Mouse (Mus musculus): Measurements from ENCODE around the gene Vmn1r12.
"Not testable (repeated sequence)": the region's sequence is repeated elsewhere in the genome, so short reads cannot be mapped to it uniquely, and the experiment has no call there.

Gene Vmn1r12

GRCm38 (mm10) chr6:57156619-57157018 is at the start of gene Vmn1r12:
Gene Vmn1r12, plus strand, starts transcription at chr6:57156919.
- in situ Hi-C loops (cut with MboI, MseI), result no loop called here

GRCm38 (mm10) chr6:57109154-57109553 is 47.6 kb upstream of the Vmn1r12 start, which contains the start of gene Vmn1r10:
Gene Vmn1r10, plus strand, starts transcription at chr6:57109454.
- in situ Hi-C loops (cut with MboI, MseI), result no loop called here

- in situ Hi-C loops (cut with MboI, MseI), result no loop called here
These were observed 23.6 kb upstream of the Vmn1r12 start, which contains the start of gene Vmn1r11 for GRCm38 (mm10) chr6:57133155-57133554. Gene Vmn1r11, plus strand, starts transcription at chr6:57133455.

- in situ Hi-C loops (cut with MboI, MseI), result not testable (repeated sequence)
These were observed 33.3 kb downstream of the Vmn1r12 start for GRCm38 (mm10) chr6:57190016-57190415.

- in situ Hi-C loops (cut with MboI, MseI), result not testable (repeated sequence)
These were observed 46.3 kb downstream of the Vmn1r12 start, which contains the start of gene Vmn1r13 for GRCm38 (mm10) chr6:57202990-57203389. Gene Vmn1r13, plus strand, starts transcription at chr6:57203290.
